Mouse (Mus musculus) thymus, adult 2 months (tissue): Measurements from ENCODE around the gene Cacna1d.

Experiments
- CTCF ChIP-seq: fragments of 200-500 bp; IDR thresholded peaks from 2 replicates; pipeline ENCODE4 v1.5.1; 2012; ENCODE audit warnings: mild to moderate bottlenecking, control low read depth, low read length, moderate library complexity, borderline replicate concordance; ENCODE audit not compliant: control insufficient read depth, poor library complexity, insufficient read depth; ENCODE audit errors: extremely low read depth
- POLR2A ChIP-seq: fragments of 200-500 bp; IDR thresholded peaks from 2 replicates; pipeline ENCODE4 v1.6.1; 2012; ENCODE audit warnings: mild to moderate bottlenecking, low read length, control low read depth, moderate library complexity; ENCODE audit not compliant: control insufficient read depth, poor library complexity, insufficient read depth; ENCODE audit errors: extremely low read depth

DNA sequence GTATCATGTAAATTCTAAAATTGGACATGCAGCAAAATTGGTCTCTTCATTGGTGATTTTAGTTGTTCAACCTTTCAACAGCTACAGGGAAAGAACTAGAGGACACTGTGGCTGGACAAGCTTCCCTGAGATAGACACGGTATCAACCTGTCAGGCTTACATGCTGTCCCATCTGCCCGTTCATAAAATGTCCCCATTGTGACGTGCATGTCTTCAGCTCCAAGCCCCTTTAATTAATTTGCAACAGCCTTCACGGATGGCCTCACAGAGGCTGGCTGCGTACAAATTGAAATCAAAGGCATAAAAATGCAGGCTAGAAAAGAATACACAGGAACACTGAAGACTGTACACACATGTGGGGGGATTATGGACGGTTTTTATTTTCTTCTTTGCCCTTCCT is 185.0 kb downstream of the Cacna1d start:
- TF ChIP-seq CTCF (no peak), POLR2A (no peak)
